Mouse (Mus musculus) c-Kit-positive CD71-negative TER-119-negative erythroid progenitor cells, embryonic 14.5 days (primary cell): Measurements from ENCODE around the gene Cpt1c.

Experiments used
- DNase-seq: peaks from one replicate; pipeline ENCODE4 v3.0.0-alpha.2; 2013; ENCODE audit warnings: low read depth

Cpt1c gene

DNA sequence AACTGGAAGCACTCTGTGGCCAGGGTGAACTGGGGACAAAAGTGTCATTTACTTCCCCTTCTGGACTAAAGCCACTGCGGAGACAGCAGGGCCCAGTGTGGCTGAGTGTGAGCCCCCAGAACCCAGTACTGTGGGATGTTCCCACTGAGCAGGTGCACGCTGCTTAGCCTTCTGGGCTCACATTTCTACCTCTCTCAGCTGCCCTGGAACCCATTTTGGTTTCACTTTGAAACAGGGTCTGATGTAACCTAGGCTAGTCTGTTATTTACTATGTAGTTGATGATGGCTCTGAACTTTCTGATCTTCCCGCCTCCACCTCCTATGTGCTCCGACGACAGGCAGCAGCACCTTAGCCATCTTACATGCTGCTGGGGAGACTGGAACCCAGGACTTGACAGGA, 11.8 kb downstream of the Cpt1c start:
- no peak for DNase-seq

DNA sequence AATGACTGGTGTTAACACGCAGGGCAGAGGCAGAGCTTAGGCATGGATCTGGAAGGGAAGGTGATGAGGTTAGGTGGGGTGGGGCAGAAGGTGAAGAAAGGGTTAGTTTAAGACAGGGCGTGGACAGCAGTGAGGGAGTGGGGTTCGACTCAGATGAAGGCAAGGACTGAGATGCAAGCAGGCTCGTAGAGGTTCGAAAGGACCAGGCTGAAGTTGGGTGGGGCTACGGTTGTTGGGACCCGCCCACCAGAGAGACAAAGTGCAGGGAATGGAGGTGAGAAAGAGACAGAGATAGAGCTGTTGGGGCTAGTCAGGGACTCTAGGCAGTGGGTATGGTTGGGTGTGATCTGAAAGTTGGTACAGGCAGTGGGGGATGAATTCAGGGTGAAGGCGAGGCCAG, 12.3 kb downstream of the Cpt1c start:
- DNase-seq = no peak

DNA sequence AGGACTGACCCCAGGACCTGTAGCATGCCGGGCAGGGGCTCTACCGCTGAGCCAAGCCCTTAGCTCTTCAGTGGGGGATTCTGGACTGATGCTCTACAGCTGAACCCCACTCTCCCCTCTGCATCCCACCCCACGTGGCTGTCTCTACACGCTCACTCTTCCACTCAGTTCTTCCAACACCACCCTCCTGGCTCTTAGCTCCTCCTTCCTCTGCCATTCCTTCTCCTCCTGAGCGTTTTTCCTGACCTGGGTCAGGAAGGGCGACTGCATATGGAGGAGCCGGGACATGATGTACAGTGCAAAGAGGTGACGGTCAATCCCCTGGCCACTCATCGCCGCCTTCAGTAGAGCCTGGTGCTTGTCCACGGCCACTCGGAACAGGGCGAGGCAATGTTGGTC, 14.1 kb downstream of the Cpt1c start:
- no peak for DNase-seq

DNA sequence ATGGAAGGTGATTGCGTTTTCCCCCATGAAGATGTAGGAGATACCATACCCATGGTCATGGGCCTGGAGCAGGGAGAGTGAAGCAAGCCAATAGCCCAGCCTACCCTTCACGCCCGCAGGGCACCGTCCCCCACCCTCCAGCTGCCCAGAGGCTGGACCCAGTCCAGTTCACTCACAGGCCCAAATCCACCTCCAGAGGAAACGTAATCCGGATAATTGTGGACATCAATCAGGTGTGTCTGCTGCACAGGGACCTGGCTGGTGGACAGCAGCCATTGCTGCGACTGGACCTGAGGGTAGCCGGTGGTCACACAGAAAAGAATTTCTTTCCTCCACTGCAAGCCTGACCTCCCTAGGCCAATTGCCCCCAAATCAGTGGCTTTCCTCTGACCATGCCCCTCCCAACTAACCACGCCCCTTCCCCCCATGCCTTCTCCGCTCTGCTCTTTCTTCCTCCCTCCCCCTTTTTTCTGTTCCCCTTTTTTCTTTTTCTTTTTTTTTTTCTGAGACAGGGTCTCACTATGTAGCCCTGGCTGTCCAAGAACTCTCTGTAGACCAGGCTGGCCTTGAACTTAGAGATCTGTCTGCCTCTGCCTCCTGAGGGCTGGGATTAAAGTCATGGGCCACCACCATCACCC, 14.7 kb downstream of the Cpt1c start:
- no peak for DNase-seq

DNA sequence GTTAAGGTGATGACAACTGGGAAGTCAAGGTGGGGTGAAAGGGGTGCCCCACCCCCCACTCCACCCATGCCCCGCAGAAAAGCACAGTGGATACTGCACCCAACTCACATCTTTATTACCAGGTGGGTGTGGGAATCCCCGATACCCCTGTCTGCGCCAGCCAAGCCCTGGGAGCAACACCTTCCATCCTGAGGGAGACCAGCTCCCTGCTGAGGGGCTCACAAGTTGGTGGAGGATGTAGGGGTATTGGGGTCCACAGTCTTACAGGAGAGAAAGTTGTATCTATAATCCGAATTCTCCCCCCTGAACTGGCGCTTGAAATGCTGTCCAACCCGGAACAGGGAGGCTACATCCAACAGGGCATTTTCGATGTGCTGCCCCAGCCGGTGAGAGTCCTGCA, 15.4 kb downstream of the Cpt1c start:
- DNase-seq = no peak

DNA sequence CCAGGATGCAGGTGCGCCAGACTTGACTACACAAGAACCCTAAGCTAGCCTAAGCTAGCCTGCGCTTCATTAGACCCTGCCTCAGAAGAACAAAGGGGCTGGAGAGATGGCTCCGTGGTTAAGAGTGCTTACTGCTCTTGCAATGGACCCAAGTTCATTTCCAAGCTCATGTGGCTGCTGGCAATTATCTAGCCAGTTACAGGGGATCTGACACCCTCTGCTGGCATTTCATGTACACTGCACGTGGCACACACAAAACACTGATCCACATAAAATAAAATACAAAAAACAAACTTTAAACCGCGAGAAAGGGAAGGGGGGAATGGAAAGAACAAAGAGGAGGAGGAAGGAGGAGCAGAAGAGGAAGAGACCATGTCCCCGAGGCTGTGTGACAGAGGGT, 16.4 kb downstream of the Cpt1c start:
- DNase-seq = peak; percentile 30

DNA sequence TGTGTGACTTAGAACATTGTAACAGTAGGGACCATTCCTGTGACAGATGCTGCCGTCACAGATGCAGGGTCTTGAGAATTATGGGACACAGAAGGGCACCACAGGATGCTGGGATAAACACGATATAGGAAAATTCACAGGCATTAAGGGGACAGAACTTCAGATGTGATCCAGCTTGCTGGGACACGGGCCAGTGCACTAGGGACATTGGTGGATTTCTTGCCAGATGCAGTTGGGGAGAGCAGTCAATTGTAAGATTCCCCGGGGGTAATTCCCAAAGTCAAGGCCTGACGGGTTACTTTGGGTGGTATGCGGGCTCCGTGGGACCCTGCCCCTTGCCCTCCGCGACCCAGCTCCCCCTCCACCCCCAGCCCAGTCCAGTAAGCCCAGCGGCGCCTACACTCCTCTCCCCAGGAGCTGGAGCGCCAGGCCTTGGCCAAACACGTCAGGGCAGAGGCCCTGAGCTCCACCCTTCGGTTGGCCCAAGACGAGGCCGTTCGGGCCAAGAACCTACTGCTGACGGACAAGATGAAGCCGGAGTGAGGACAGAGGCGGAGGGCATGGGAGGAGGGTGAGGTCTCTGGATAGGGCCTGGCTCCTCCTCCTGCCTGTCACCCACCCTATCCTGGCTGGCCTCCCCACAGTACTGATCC, 17.3 kb downstream of the Cpt1c start:
- no peak for DNase-seq

DNA sequence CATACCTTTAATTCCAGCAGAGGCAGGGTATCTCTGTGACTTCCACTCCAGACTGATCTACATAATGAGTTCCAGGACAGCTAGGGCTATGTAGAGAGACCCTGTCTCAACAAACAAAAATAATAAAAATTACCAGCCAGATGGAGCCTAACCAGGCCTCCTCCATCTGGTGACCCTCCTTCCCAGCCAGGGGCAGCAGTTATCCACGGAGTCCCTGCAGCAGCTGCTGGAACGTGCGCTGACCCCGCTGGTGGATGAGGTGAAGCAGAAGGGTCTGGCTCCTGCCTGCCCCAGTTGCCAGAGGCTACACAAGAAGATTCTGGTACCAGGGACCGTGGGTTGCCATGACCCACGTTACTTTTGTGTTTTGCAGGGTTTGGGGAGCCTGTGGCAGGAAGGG, 18.4 kb downstream of the Cpt1c start:
- no peak for DNase-seq

DNA sequence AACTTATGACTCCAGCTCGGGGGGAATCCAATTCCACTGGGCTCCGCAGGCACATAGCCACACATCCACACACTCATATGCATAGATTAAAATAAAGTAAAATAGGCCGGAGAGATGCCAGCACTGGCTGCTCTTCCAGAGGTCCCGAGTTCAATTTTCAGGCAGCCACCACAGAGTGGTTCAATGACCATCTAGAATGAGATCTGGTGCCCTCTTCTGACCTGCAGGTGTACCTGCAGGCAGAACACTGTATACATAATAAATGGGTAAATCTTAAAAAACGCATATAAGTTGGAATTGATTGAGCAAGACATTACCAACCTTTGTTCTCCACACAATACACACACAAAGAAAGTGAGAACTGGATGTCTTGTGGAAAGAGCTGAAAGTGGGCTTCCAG, 19.0 kb downstream of the Cpt1c start:
- peak; percentile 22 for DNase-seq

DNA sequence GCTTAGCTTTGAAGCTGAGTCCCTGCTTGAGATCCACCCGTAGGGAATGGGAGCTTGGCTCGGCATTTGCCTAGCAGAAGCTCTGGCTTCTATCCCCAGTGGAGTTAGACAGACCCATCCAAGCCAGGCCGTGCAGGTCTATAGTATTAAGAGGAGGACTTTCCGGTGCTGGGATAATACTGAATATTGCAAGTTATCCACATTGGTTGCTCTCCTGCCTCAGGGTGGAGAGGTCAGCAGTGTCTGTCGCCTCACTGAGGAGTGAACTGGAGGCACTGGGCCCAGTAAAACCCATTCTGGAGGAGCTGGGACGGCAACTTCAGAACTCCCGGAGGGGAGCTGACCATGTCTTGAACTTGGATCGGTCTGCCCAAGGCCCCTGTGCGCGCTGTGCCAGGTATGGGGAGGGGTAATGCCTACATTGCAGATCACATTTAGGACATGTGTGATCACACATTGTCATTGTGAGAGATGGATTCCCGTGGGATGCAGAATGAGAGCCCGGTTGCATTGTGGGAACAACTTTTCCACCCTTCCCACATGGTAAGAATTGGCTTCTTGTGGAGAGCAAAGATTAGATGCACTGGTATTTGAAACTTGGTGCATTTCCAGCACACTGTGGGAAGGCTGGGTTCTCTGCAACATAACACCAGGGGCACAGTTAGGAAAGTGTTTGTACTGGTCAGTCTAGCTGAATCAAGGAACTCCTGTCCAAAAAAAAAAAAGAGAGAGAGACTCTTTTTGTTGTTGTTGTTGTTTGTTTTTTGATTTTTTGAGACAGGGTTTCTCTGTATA, 20.4 kb downstream of the Cpt1c start:
- no peak for DNase-seq

DNA sequence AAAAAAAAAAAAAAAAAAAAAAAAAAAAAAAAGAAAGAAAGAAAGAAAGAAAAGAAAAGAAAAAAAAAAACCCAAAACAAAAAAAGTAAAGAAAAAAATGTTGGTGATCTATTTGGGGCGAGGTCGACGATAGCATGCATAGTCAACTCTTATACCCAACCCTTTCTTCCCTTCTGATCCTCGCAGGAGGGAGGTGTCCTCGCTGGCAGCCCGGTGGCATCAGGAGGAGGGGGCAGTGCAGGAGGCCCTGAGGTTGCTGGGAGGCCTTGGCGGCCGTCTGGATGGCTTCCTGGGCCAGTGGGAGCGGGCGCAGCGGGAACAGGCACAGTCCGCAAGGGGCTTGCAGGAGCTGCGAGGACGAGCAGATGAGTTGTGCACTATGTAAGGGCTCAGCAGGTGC, 21.1 kb downstream of the Cpt1c start:
- no peak for DNase-seq

DNA sequence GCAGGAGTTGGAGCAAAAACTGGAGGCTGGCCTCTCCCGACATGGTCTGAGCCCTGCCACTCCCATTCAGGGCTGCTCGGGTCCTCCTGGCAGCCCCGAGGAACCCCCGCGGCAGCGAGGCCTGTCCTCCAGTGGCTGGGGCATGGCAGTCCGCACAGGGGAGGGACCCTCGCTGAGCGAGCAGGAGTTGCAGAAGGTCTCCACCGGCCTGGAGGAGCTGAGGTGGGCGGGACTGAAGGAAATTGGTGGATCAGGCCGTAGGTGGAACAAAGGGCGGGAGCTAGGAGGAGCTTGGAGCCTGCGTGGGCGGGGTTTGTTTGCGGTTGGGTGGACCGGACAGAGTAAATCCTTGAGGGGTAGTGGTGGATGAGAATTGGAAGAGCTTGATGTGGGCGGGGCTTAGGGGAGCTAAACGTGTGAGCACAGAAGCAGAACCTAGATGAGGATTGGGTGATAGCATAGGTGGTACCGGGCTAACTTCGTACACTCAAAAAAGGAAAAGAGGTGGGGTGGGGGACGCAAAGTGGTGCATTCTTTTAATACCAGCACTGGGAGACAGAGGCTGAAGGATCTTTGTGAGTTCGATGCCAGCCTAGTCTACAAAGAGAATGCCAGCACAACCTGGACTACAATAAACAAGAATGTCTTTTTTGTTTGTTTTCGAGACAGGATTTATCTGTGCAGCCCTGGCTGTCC, 21.9 kb downstream of the Cpt1c start:
- peak; percentile 94 for DNase-seq

DNA sequence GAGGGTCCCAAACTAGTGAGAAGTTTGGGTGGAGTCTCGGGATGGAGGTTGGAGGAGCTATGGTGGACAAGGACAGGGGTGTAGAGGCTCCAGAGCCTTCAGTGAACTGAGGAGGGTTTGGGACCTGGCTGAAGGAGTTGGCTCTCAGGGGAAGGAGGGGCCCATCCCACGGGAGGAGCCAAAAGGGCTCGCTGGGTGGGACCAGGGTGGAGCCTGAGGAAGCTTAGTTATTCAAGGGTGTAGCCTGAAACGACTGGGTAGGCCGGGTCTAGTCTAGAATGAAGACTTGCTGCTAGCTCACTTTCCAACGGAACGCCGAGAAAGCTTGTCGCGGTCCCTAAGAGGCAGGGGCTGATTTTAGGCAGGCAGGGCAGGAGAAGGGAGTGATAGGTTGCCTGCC, 22.7 kb downstream of the Cpt1c start:
- peak; percentile 51 for DNase-seq

DNA sequence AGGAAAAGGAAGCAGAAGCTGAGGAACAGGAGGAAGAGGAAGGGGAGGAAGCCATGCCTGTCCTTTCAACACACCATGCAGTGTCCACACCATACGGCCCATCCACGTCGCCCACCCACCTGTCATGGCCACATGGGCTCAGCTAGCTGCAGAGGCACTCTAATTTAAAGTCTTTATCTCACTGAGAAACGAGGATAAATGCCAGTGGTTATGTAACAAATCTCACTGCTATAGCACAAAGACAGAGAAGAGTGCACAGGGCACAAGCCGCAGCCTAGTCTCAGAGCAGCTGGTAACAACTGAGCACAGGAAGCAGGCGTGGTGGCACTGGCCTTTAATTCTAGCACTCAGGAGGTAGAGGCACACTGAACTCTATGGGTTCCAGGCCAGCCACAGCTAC, 24.7 kb downstream of the Cpt1c start:
- no peak for DNase-seq

DNA sequence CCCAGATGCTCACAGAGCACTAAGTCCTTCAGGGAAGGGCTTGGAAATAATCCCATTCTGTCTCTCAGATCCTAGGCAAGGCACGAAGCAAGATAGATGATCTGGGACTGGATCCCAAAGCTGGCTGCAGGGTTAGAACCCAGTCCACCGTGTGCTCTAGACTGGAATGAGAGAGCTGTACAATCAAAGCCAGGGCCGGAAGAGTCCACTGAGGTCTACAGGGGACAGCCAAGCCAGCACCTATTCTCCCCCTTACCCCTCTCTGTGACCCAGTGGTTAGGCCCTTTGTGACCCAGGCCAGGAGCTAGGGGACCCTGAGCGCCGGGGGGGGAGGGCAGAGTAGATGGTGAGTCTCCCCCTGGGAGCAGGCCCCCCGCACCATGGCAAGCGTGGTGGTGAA, 31.7 kb downstream of the Cpt1c start, which contains the start of gene Tsks:
Gene Tsks (plus strand): TSS at position 301 of the 400 bp plus-strand sequence.
- no peak for DNase-seq

DNA sequence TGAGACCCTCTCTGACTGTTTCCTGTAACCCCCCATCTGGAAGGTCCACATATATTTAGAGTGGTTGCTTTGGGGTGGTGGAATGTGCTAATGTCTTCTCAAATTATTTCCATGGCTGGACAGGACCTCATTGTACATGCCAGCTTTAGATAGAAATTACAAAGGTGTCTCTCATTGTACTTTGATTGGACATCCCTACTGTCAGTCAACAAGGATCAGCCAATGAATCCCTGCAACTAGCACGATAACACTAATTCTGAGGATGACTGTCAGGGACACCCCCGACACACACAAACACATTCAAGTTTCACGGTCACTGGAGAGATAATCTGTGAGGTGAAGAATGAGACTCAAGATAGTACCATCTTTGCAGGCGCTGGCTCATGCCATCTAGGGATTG, 36.0 kb downstream of the Cpt1c start:
- DNase-seq = no peak

DNA sequence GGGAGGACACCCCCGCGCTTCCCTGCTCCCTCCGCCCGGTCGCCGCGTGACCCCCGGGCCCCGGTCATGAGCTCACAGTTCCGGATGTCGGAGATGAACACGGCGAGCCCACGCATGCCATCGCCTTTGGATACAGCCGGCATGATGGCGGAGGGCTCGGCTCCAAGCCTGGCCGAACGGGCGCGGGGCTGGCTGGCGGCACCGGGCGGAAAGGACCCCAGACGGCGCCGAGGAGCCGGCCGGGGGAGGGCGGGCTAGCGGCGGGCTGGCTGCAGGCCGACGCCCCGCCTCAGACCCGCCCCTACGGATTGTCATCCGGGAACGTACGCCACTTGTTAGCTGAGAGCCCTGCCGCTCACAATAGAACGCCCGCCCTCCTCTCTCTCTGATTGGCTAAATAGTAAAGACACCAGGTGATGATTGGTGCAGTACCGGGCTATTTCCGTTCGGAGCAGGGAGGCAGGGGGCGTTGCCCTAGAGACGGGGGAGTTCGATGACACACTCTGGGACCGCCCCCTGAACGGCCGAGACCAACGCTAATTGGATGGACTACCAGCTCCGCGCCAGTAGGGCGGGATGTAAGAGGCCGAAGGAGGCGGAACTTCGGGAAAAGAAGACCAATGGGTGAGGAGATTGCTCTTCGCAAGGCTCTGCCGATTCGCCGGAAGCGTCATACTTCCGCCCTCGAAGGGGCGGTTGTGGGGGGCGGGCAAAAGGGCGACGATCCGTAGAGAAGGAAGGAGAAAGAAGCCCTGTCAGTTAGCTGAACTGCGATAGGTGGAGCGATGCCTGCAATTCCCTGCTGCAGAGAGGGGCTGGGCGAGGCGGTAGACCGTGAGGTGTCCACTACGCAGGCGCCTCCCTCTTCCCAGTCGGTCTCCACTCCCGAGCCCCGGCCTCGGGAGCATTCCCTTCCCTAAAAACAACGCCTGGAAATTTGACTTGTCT, 45.2 kb downstream of the Cpt1c start, which contains the start of gene Ap2a1:
Gene Ap2a1 (minus strand): TSS at position 293 of the 948 bp plus-strand sequence.
- DNase-seq = peak; percentile 99

DNA sequence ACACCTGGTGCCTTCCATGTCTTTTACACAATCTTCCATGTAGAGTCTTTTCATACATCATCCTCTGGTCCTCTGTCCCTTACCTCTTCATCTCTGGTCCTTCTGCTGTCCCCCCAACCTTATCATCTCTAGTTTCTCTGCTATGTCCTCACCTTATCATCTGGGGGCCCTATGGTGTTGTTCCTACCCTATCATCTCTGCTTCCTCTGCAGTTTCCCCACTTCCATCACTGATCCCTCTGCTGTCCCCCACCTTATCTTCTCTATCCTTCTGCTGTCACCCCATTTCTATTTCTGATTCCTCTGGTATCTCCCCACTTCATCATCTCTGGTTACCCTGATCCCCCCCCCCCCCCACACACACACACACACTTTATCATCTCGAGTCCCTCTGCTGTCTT, 46.1 kb downstream of the Cpt1c start:
- no peak for DNase-seq

DNA sequence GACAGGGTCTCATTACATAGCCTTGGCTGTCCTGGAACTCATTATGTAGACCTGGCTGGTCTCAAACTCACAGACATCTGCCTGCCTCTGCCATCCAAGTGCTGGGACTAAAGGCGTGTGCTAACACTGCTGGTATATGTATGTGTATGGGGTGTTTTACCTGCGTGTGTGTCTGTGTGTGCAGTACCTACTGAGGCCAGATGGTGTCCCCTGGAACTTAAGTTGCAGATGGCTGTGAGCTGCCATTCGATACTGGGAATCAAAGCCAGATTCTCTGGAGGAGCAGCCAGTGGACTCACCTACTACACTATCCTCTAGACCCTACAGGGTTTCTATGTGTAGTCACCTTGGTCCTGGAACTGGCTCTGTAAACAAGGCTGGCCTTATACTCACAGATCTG, 49.2 kb downstream of the Cpt1c start:
- DNase-seq = no peak

DNA sequence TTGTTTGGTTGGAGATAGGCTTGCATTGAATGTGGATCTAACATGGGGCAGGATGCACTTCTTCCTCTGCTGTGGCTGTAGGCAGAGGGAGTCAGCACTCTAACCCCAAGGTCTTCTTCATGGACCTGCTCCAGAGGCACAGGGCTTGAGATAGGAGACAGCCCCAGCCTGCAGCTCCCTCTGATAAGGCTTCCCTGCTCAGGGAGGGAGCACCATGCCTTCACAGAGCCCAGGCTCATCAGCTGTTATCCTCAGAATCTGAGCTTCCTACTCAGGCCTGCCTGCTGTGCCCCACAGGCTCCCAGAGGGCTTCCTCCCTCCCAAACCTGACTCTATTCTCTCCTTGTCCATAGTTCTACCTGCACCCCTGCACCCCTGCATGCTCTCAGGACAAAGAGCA, 52.1 kb downstream of the Cpt1c start:
- DNase-seq = no peak

DNA sequence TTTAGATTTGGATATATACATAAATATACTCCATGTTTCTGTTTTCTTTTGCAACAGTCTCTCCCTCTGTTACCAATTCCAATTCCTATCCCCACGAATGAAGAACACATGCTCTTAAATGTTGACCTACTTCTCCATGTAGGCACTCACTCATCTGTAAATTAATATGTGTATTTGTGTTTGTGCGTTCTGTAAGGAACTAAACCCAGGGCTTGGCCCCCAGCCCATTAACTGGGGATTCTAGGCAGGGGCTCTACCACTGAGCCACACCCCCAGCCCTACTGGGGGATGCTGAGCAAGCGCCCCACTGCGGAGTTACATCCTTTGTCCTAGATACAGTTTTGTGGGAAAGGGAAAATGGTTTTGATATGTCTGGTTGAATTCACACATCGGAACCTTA, 55.5 kb downstream of the Cpt1c start:
- no peak for DNase-seq
